Mouse (Mus musculus) thymus, adult 18-20 months (tissue): Measurements from ENCODE around the gene Flnb.

ENCODE experiments used
- DNase-seq, 2 experiments: peaks; one replicate each; pipeline ENCODE4 v3.0.0; 2022; ENCODE audit warnings: mixed read lengths in 2 of 2

Flnb gene

DNA sequence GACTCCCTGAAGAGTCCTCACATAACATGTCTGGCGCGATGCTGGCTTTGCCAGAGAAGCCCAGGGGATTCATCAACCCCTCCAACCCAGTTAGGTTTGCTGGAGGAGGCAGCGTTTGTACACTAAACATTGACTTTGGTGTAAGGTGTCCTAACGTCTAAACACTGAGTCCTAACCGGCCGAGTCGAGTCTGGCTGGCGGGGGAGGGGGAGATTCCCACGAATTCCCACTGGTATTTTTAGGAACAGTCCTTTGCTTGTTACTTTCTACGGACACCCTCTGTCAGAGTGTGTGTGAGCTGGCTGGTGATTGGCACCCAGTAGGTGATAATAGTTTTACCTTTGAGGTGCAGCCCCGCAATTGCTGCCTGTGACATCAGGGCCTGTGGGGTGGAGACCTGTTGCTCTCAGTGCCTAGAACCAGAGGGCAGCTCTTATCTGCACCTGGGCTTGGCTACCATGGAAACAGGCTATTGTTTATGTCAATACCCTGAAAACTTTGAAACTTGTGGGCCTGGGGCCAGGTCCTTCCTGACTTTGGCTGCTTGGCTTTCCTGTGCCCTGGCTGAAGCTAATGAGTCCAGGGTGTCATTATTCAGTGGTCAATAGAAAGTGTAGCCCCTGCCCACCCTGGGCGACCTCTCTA, 135.0 kb downstream of the Flnb start:
- no peak for DNase-seq

GRCm38 (mm10) chr14:7954071-7954471, 136.3 kb downstream of the Flnb start:
- DNase-seq, result no peak

DNA sequence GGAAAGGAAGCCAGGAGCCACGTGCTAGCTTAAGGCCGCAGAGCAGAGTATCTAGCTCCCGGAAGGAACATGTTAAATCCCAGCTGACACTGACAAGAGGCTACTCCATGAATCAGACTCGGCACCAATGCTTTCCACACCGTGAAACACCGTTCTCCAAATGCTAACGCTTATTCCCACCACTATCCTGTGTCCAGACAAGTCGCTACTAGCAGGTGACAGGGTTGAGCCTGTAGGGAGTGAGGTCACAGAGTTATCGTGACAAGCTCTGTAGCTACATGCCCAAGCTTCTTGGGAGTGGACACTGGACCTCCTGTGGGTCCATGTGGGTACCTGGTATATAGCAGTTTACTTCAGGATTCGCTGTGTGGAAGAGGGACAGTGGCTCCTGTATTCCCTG, 138.7 kb downstream of the Flnb start:
- DNase-seq, result no peak

DNA sequence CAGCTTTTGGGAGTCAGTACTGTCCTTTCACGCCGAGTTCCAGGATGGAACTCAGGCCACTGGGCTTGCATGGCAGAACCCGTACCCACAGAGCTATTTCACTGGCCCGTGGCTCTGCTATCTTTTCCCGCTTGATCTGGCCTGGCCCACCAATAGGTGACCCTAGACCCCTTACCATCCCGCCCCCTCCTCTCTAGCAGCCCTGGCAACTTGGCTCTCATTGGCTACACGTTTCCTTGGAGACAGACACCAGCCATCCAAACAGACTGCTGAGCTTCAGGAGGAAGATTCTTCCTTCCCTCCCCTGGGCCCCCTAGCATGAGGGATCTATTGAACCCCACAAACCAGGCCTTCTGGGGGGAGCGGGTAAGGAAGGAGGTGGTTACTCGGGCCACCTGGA, 139.3 kb downstream of the Flnb start, which contains the start of gene Gm45521:
Gm45521 (plus strand) TSS at position 240 of the 400 bp plus-strand sequence.
- no peak for DNase-seq

GRCm38 (mm10) chr14:7960616-7961015, 142.9 kb downstream of the Flnb start:
- DNase-seq, result no peak

GRCm38 (mm10) chr14:7961714-7962113, 144.0 kb downstream of the Flnb start:
- DNase-seq, result no peak

DNA sequence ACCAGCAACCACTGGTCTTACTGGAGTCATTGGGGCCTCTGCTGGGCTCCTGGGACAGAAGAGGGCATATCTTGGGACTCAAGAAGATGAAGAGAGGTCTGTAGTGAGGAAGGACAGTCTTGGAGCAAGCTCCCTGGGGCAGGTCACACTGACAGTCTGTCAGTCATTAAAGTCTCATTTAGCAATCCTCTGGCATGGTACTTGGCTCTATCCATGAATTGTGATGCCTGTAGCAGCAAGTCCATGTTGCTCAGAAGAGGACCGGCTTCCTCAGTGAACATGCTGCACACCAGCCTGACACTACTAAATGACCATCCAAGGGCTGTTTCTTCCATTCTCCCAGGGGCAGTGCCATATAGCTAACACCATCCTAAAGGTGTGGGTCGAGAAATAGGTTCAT, 144.9 kb downstream of the Flnb start:
- DNase-seq, result no peak

- DNase-seq, result no peak
Observed at GRCm38 (mm10) chr14:7963160-7963559, 145.4 kb downstream of the Flnb start.

GRCm38 (mm10) chr14:7964219-7964889, 146.6 kb downstream of the Flnb start:
- no peak for DNase-seq

GRCm38 (mm10) chr14:7971889-7972493, 154.2 kb downstream of the Flnb start:
- DNase-seq, result no peak

DNA sequence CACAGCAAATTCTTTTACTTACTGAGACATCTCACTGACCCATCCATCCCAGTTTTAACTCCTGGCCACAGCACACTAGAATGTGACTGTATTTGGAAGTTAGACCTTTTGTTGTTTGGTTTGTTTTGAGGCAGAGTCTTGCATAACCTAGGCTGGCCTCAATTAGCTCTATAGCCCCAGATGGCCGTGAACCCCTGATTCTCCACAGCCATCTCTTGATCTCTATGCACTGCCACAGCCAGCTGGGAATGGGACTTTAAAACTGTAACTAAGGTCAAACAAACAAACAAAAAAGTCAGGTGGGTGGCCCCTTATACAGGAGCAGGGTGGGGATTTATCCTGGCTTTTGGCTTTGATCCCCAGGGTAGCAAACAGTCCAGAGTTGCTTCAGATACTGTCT, 156.9 kb downstream of the Flnb start:
- DNase-seq, result no peak

- DNase-seq, result no peak
Observed at GRCm38 (mm10) chr14:7975177-7975576, 157.4 kb downstream of the Flnb start.

GRCm38 (mm10) chr14:7977471-7977870, 159.7 kb downstream of the Flnb start:
- no peak for DNase-seq

DNA sequence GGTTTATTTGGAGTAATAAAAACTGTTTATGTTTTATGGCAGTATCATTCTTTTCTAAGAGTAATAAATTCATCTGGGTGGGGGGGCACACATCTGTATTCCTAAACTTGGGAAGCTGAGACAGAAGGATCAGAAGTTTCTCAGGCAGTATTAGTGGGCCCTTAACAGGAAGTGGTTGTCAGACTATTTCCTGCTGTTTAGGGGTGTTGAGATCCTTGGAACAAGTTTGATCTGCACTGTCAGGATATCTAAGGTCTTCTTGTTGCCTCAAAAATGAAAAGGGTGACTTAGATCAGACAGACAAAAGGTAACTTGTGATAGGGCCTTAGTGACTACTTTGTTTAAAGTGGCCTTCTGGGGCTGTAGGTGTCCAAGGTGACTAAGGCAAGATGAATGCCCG, 160.4 kb downstream of the Flnb start:
- DNase-seq, result no peak

- no peak for DNase-seq
Observed at GRCm38 (mm10) chr14:7981226-7981625, 163.5 kb downstream of the Flnb start.

DNA sequence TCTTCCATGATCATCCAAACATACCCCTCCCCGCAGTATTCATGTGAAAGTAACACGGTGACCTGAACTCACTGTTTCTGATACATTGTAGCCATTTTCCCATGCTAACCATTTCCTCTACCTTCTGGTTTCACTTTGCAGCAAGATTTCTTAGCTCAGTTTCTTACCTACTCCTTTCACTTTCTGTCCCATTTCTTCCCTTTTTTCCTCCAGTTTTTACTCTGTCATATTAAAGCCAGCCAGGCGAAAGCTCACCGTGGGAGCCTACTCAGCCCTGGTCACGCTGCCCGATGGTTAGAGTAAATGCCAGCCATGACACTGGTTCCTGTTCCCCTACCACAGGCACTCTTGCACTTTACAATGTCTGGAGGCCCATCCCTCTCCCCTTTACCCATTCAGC, 169.2 kb downstream of the Flnb start:
- DNase-seq, result no peak

- DNase-seq, result no peak
Observed at GRCm38 (mm10) chr14:7989371-7989770, 171.6 kb downstream of the Flnb start.

DNA sequence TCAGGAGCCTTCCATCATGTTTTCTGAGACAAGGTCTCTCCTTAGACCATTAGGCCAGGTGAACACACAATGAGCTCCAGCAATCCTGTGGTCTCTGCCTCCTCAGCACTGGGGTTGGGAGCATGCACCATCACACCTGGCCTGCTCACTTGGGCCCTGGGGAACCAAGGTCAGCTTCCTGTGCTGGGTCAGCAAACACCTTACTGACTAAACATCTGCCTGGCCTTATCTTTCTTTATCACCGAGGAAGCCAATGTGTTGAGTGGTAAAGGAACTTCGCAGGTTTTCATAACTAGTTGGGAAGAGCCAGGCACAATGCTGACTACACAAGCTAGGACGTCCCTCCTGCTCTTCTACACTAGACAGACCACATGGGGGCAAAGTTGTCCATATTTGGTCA, 172.2 kb downstream of the Flnb start:
- DNase-seq, result no peak

- DNase-seq, result no peak
Observed at GRCm38 (mm10) chr14:7991108-7991776, 173.5 kb downstream of the Flnb start.

DNA sequence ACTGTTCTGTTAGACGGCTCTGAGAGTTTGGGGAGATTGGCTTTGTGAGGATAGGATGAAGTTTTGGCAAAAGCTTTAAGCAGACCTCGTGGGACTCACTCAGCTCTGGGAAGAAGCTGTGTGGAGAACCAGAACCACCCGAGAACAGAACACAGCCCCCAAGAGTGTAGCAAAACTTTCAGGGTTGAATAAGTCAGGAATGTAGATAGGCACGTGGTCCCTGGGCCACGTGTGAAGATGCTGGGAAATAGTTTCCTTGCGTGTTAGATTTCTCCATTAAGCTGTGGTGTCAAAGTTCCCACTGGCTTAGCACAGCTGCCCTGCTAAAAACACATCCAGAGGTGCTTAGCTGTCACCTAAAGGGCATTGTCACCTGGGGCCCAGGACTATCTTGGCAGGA, 174.4 kb downstream of the Flnb start:
- no peak for DNase-seq

DNA sequence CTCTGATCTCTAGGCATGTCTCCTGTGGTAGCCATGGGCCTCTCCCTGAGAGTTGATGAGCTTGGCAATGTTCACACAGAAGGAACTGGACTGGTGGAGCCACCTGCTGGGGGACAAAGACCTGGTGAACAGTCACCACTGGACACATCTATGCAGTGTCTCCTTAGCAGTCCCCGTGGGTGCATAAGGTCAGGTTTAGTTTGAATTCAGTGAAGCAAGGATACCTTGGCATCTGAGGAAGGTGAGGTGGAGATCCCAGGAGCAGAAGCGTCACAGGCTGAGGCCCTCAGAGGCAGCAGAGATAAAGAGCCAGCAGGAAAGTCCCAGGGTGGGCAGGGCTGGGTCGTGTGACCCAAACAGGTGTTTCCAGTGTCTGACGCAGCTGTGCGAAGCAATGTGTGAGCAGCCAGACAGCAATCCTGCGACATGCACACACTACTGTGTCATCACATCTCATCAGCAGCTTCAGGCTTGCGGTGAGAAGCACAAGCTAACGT, 176.6 kb downstream of the Flnb start, which contains the start of gene Dnase1l3:
Dnase1l3 (minus strand) TSS at position 303 of the 497 bp plus-strand sequence.
- no peak for DNase-seq

GRCm38 (mm10) chr14:7997255-7997696, 179.5 kb downstream of the Flnb start:
- peak; percentile 71 to 78 for DNase-seq

DNA sequence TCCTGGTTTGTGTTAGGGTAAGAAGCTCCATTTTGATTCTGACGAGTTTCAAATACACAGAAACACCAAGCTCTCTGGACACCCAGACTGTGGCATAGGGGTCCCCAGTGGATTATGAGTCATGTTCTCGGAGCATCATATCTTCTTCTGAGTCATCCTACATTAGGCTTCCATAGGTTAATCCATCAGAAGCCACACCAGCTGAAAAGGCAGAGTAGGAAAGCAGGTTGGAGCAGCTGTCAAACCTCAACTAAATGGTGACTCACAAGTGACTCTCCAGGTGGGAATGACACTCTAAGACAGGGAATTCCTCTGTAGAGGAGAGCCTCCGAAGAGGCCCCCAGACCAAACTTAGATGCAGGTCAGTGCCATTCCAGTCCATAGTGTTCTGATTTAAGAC, 181.3 kb downstream of the Flnb start:
- DNase-seq, result no peak
